Comparison of ENCODE assay signal across 17 mouse cellular contexts in genomic region chrX:139839057-139839456, GRCm38 (mm10). TPM values are rescaled to one million over a fixed set of nuclear protein-coding genes. Genes with fewer than 3 reads are reported as not detected.
DNase-seq lines count a peak whose midpoint lies in the region; ATAC-seq and TF ChIP-seq lines count a peak whose summit lies in the region.
"Had no signal": no experiment of that assay in that cellular context is flagged by ENCODE, and none has a peak within 500 bp of the region (broad histone marks: within the 10 kb centered on the region; RNA-seq: fewer than 3 reads in every experiment).

No protein-coding gene starts in this region.

- ATAC-seq in megakaryocyte progenitor cell, adult 5-6 weeks (replicated peaks; ENCODE audit: poor library complexity) = no peak
- ATAC-seq: CD4-positive, CD25-positive, alpha-beta regulatory T cell, adult 4 months; midbrain, embryonic 16.5 days had no signal

- no peak overlapping the region for H3K4me3 ChIP-seq in gastrocnemius, adult 2 months
- H3K4me3 ChIP-seq: embryonic facial prominence, embryonic 15.5 days; hindbrain, embryonic 10.5 days; neural tube, embryonic 15.5 days had no signal

- H3K27ac ChIP-seq in gastrocnemius, adult 2 months = no peak overlapping the region
- H3K27ac ChIP-seq: embryonic facial prominence, embryonic 15.5 days; hindbrain, embryonic 10.5 days; neural tube, embryonic 15.5 days had no signal

- intact Hi-C loops in gastrocnemius, adult 2 months (cut with DNase I) = no loop called here

- no peak for DNase-seq in gastrocnemius, adult 2 months
- no peak for DNase-seq in gastrocnemius, adult 18-20 months (ENCODE audit: low spot score)
- DNase-seq in kidney, postnatal 14 days = peak; percentile 2
- no peak for DNase-seq in kidney, adult 8-10 months
- DNase-seq in testis, postnatal 10 days (ENCODE audit: low spot score) = peak; percentile 38
- no peak for DNase-seq in testis, postnatal 14 days (ENCODE audit: low spot score)
- DNase-seq in ovary, adult 18-20 months (ENCODE audit: low spot score) = no peak
- DNase-seq: cerebellum, adult 8-10 months; thymus, postnatal 14 days had no signal

- peak; percentile 35 for TF ChIP-seq CTCF in gastrocnemius, adult 2 months (IDR thresholded peaks at IDR 0.05)

RNA-seq across cellular contexts. Expression of gene Morc4, which starts 32.4 kb away (rescaled TPM):
- total RNA-seq in gastrocnemius, adult 2 months (2021) = 1 to 10 TPM; 4.0 to 4.3 TPM
- 1 to 10 TPM; 3.8 to 5.7 TPM for total RNA-seq in gastrocnemius, adult 18-20 months (2021)
- total RNA-seq in megakaryocyte progenitor cell, adult 5-6 weeks (2015) = 0.51 and 1.8 TPM in 2 replicates
- total RNA-seq in megakaryocyte progenitor cell, adult 5-6 weeks (2017) = 0.92 and 1.7 TPM in 2 replicates

RNA-seq across cellular contexts. Expression of gene Cldn2, which starts 38.4 kb away (rescaled TPM):
- total RNA-seq in gastrocnemius, adult 2 months (2021) = not detected
- total RNA-seq in gastrocnemius, adult 18-20 months (2021) = under 1 TPM in 1 of 2 experiments, not detected in 1; 0.07 TPM
- total RNA-seq in megakaryocyte progenitor cell, adult 5-6 weeks (2015) = not detected in 2 replicates
- total RNA-seq in megakaryocyte progenitor cell, adult 5-6 weeks (2017) = not detected in 2 replicates

RNA-seq across cellular contexts. Expression of gene Ripply1, which starts 56.9 kb away (rescaled TPM):
- total RNA-seq in gastrocnemius, adult 2 months (2021) = not detected
- total RNA-seq in gastrocnemius, adult 18-20 months (2021) = not detected
- total RNA-seq in megakaryocyte progenitor cell, adult 5-6 weeks (2015) = not detected in 2 replicates
- not detected in 2 replicates for total RNA-seq in megakaryocyte progenitor cell, adult 5-6 weeks (2017)
- total RNA-seq: adrenal gland, postnatal 36 days; left cerebral cortex, postnatal 10 days had no signal

Comparison
In these comparisons a context has a peak if more than half of its experiments do, and no peak if none do; other contexts are left out.
1. DNase-seq: peak in kidney, postnatal 14 days (single experiment) and testis, postnatal 10 days (single experiment); none in gastrocnemius, adult 2 months (single experiment), gastrocnemius, adult 18-20 months (single experiment), kidney, adult 8-10 months (0 of 2), testis, postnatal 14 days (single experiment) and ovary, adult 18-20 months (single experiment).